Mouse (Mus musculus) forebrain, embryonic 11.5 days (tissue): ENCODE results near the gene Slc25a51. TPM values are rescaled to one million over a fixed set of nuclear protein-coding genes. Genes with fewer than 3 reads are reported as not detected.

Experiments used
- ATAC-seq: fragments of 200-750 bp; cut with Nextera tagmentation; replicated peaks from 2 replicates; pipeline ENCODE4 v1.8.0; 2017; ENCODE audit warnings: moderate TSS enrichment; ENCODE audit not compliant: low FRiP score
- DNase-seq: peaks from one replicate; pipeline ENCODE4 v3.0.0-alpha.2; 2017; ENCODE audit warnings: low spot score
- H3K27ac ChIP-seq: fragments of 300-500 bp; sonication (generic); 2 replicates; pipeline ENCODE4 v1.5.1; 2014; ENCODE audit warnings: low read depth, low read length
- H3K27me3 ChIP-seq: fragments of 300-500 bp; sonication (generic); 2 replicates; pipeline ENCODE4 v1.6.1; 2014; ENCODE audit warnings: mild to moderate bottlenecking, low read length, mixed read lengths; ENCODE audit not compliant: control insufficient read depth, insufficient read depth
- H3K36me3 ChIP-seq: fragments of 300-500 bp; sonication (generic); 2 replicates; pipeline ENCODE4 v1.6.1; 2014; ENCODE audit warnings: mild to moderate bottlenecking, low read length, moderate library complexity, mixed read lengths; ENCODE audit not compliant: control insufficient read depth, insufficient read depth
- H3K4me1 ChIP-seq: fragments of 300-500 bp; sonication (generic); replicated peaks from 2 replicates; pipeline ENCODE4 v1.6.1; 2014; ENCODE audit warnings: low read length, mixed read lengths; ENCODE audit not compliant: control insufficient read depth, insufficient read depth
- H3K4me2 ChIP-seq: fragments of 300-500 bp; sonication (generic); 2 replicates; pipeline ENCODE4 v1.6.1; 2014; ENCODE audit warnings: low read depth, mild to moderate bottlenecking, low read length, moderate library complexity, mixed read lengths; ENCODE audit not compliant: severe bottlenecking
- H3K4me3 ChIP-seq: fragments of 300-500 bp; sonication (generic); 2 replicates; pipeline ENCODE4 v1.5.1; 2014; ENCODE audit warnings: low read depth, low read length
- H3K9ac ChIP-seq: fragments of 300-500 bp; sonication (generic); 2 replicates; pipeline ENCODE4 v1.6.1; 2014; ENCODE audit warnings: low read length
- H3K9me3 ChIP-seq: fragments of 300-500 bp; sonication (generic); 2 replicates; pipeline ENCODE4 v1.6.1; 2016; ENCODE audit warnings: low read length, mixed read lengths; ENCODE audit not compliant: control insufficient read depth
- WGBS: fragments of 180-500 bp; shearing (Covaris S2); extraction: QIAGEN DNeasy Blood & Tissue Kit; methylation state at CpG from one replicate; pipeline ENCODE4 v1.1.7; 2014; 5-methylcytosine and 5-hydroxymethylcytosine counted together
- polyA plus RNA-seq: library from polyadenylated mRNA; unstranded; fragments of >200 nt; fragmentation: Nextera tagmentation; extraction: Ambion mirVana; gene quantifications from 2 replicates; pipeline ENCODE4 v1.2.1, GENCODE M21; 2014

Slc25a51 gene
- polyA plus RNA-seq, 1 experiment from 2014 or later = 87.0 TPM

GRCm38 (mm10) chr4:45445235-45445634, 36.7 kb upstream of the Slc25a51 start:
- H3K36me3 ChIP-seq = no peaks in the 10 kb centered on the region

GRCm38 (mm10) chr4:45444813-45445212, 36.2 kb upstream of the Slc25a51 start:
- Histone ChIP-seq H3K27me3 (no peaks in the 10 kb centered on the region; the same call in 1 of the 2 replicates), H3K4me3 (no peak overlapping the region), H3K9ac (no peak overlapping the region), H3K4me1 (peaks cover 4% of the 10 kb centered on the region; the same call in 1 of the 2 replicates), H3K36me3 (no peaks in the 10 kb centered on the region), H3K27ac (no peak overlapping the region), H3K9me3 (no peaks in the 10 kb centered on the region), H3K4me2 (no peak overlapping the region)
- no peak for DNase-seq
- WGBS = 76% methylated on average over 4 of the region's 4 CpGs
- ATAC-seq = no peak

More at GRCm38 (mm10) chr4:45445235-45445634, 36.7 kb upstream of the Slc25a51 start:
- no peaks in the 10 kb centered on the region for H3K9me3 ChIP-seq
- 75% methylated on average over 3 of the region's 3 CpGs for WGBS
- H3K27me3 ChIP-seq = no peaks in the 10 kb centered on the region; the same call in 1 of the 2 replicates
- no peak for DNase-seq
- H3K27ac ChIP-seq = no peak overlapping the region
- H3K9ac ChIP-seq = peak overlapping the region; percentile 23; the same call in 1 of the 2 replicates
- H3K4me2 ChIP-seq = no peak overlapping the region
- H3K4me3 ChIP-seq = no peak overlapping the region
- peaks cover 8% of the 10 kb centered on the region; the same call in 1 of the 2 replicates for H3K4me1 ChIP-seq
- ATAC-seq = no peak

- ATAC-seq (no peak), DNase-seq (no peak)
- Histone ChIP-seq H3K27me3 (no peaks in the 10 kb centered on the region), H3K27ac (no peak overlapping the region), H3K4me3 (no peak overlapping the region), H3K36me3 (no peaks in the 10 kb centered on the region), H3K4me1 (no peaks in the 10 kb centered on the region; the same call in 1 of the 2 replicates), H3K9ac (no peak overlapping the region), H3K4me2 (no peak overlapping the region), H3K9me3 (no peaks in the 10 kb centered on the region)
- 88% methylated on average over 7 of the region's 7 CpGs for WGBS
Observed at GRCm38 (mm10) chr4:45443652-45444051, 35.1 kb upstream of the Slc25a51 start.

DNA sequence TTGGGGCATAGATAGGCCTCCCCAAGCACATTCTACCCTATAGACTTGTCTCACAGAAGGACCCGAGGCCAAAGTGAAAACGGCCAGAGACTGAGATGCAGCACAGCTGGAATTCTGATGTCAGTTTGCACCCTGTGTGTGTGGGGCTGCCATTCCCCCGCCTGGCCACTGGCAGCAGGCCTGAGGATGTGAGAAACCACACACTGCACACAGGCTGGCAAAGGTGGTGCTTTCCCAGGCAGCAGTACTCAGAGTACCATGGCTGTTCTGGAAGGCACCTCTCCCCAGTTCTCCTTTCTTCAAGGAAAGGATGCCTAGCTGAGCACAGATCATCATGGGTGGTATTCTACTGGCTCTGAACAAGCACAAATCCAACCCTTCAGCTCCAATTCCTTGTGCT, 33.7 kb upstream of the Slc25a51 start:
- no peaks in the 10 kb centered on the region; the same call in 1 of the 2 replicates for H3K4me1 ChIP-seq

DNA sequence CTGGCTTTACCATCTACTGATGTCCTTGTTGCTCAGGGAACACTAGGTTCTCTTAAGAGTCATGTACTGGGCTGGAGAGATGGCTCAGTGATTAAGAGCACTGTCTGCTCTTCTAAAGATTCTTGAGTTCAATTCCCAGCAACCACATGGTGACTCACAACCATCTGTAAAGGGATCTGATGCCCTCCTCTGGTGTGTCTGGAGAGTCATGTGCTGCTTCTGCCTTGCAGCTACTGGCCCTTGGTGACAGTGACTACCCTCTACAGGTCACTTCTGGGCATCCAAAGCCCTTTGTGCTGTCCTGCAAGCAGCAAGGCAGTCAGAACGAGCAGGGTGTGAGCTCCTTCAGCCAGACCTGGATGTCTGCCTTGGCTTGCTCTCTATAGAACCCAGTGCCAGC, 33.2 kb upstream of the Slc25a51 start:
- no peak for ATAC-seq
- 76% methylated on average over 1 of the region's 1 CpGs for WGBS

More for the DNA sequence above, 33.7 kb upstream of the Slc25a51 start:
- Histone ChIP-seq H3K36me3 (no peaks in the 10 kb centered on the region), H3K9ac (no peak overlapping the region), H3K4me3 (no peak overlapping the region), H3K4me2 (no peak overlapping the region), H3K9me3 (no peaks in the 10 kb centered on the region), H3K27me3 (no peaks in the 10 kb centered on the region), H3K27ac (no peak overlapping the region)
- 75% methylated on average over 3 of the region's 3 CpGs for WGBS
- DNase-seq (no peak), ATAC-seq (no peak)

GRCm38 (mm10) chr4:45439281-45439680, 30.7 kb upstream of the Slc25a51 start:
- H3K27ac ChIP-seq = no peak overlapping the region
- no peak for ATAC-seq

More for the DNA sequence above, 33.2 kb upstream of the Slc25a51 start:
- Histone ChIP-seq H3K4me1 (peaks cover 4% of the 10 kb centered on the region; the same call in 1 of the 2 replicates), H3K27me3 (no peaks in the 10 kb centered on the region), H3K27ac (no peak overlapping the region), H3K9ac (no peak overlapping the region), H3K9me3 (no peaks in the 10 kb centered on the region), H3K4me2 (no peak overlapping the region), H3K4me3 (no peak overlapping the region), H3K36me3 (no peaks in the 10 kb centered on the region)
- DNase-seq = no peak

DNA sequence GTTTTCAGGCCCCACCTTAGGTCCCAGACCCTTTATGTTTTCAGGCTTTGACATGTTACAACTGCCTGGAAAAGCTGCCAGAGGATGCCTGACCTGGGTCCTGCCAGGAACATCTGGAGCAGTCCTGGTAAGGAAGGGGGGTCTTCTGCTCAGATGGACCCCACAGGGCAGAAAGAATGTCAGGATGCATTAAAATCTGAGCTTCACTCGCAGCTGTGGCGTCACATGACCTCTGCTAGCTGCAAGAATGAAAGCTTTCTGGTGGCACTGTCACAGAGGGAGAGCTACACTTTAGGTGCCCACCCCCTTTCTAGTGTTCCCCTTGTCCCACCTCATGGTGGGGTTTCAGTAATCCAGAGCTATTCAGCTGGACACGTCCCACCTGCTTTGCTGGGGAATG, 28.4 kb upstream of the Slc25a51 start:
- DNase-seq (no peak), ATAC-seq (no peak)
- no peak overlapping the region for H3K4me2 ChIP-seq
- no peak overlapping the region for H3K4me3 ChIP-seq
- WGBS = 64% methylated on average over 3 of the region's 3 CpGs
- no peaks in the 10 kb centered on the region for H3K36me3 ChIP-seq
- H3K4me1 ChIP-seq = peaks cover 4% of the 10 kb centered on the region; the same call in 1 of the 2 replicates
- no peak overlapping the region for H3K27ac ChIP-seq
- H3K9me3 ChIP-seq = no peaks in the 10 kb centered on the region
- no peak overlapping the region for H3K9ac ChIP-seq
- no peaks in the 10 kb centered on the region for H3K27me3 ChIP-seq

More at GRCm38 (mm10) chr4:45439281-45439680, 30.7 kb upstream of the Slc25a51 start:
- Histone ChIP-seq H3K9me3 (no peaks in the 10 kb centered on the region), H3K27me3 (no peaks in the 10 kb centered on the region), H3K4me2 (no peak overlapping the region), H3K4me1 (peaks cover 4% of the 10 kb centered on the region; the same call in 1 of the 2 replicates), H3K4me3 (no peak overlapping the region), H3K36me3 (no peaks in the 10 kb centered on the region), H3K9ac (no peak overlapping the region)
- 77% methylated on average over 5 of the region's 5 CpGs for WGBS
- DNase-seq = no peak

GRCm38 (mm10) chr4:45436383-45436913, 27.9 kb upstream of the Slc25a51 start:
- no peak for ATAC-seq
- no peak overlapping the region for H3K27ac ChIP-seq
- H3K9ac ChIP-seq = no peak overlapping the region
- no peaks in the 10 kb centered on the region for H3K27me3 ChIP-seq
- peaks cover 4% of the 10 kb centered on the region; the same call in 1 of the 2 replicates for H3K4me1 ChIP-seq
- 68% methylated on average over 7 of the region's 7 CpGs for WGBS
- DNase-seq = no peak
- no peak overlapping the region for H3K4me2 ChIP-seq
- H3K9me3 ChIP-seq = no peaks in the 10 kb centered on the region
- no peak overlapping the region for H3K4me3 ChIP-seq
- no peaks in the 10 kb centered on the region for H3K36me3 ChIP-seq

DNA sequence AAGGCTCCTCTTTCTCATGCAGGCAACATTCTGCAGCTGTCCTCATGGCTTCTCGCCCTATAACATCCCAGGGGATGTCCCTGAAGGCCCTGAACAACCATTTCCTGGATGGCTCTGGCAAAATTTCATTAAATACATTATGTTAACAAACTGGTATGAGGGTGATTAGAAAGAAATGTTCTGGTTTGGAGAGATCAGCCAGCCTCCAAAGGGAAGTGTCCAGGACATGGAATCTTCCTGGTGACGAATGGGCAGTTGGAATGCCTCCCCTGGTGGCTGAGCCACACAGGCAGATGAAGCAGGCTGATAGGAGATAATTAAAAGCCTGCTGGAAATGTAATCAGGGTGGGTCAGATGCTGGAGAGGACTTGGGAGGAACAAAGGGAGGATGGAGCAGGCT, 27.3 kb upstream of the Slc25a51 start:
- Histone ChIP-seq H3K4me1 (peaks cover 4% of the 10 kb centered on the region; the same call in 1 of the 2 replicates), H3K9ac (no peak overlapping the region)

More for the DNA sequence above, 27.3 kb upstream of the Slc25a51 start:
- H3K36me3 ChIP-seq = no peaks in the 10 kb centered on the region
- H3K9me3 ChIP-seq = no peaks in the 10 kb centered on the region
- no peak for DNase-seq
- H3K4me2 ChIP-seq = no peak overlapping the region
- H3K4me3 ChIP-seq = no peak overlapping the region
- H3K27ac ChIP-seq = no peak overlapping the region
- no peak for ATAC-seq
- WGBS = 57% methylated on average over 2 of the region's 2 CpGs
- no peaks in the 10 kb centered on the region for H3K27me3 ChIP-seq
